Mouse (Mus musculus): Measurements from ENCODE around the gene Mapkapk3.

GRCm38 (mm10) chr9:107274751-107275150, 14.9 kb downstream of the Mapkapk3 start:
- TF ChIP-seq CTCF (IDR thresholded peaks at IDR 0.05; ENCODE audit: low read depth, low read length): no peak
- TF ChIP-seq POLR2A (IDR thresholded peaks at IDR 0.05; ENCODE audit: extremely low read depth, insufficient read depth, low read length): no peak
